ENCODE assay signal across 8 mouse cellular contexts in the genomic region with DNA sequence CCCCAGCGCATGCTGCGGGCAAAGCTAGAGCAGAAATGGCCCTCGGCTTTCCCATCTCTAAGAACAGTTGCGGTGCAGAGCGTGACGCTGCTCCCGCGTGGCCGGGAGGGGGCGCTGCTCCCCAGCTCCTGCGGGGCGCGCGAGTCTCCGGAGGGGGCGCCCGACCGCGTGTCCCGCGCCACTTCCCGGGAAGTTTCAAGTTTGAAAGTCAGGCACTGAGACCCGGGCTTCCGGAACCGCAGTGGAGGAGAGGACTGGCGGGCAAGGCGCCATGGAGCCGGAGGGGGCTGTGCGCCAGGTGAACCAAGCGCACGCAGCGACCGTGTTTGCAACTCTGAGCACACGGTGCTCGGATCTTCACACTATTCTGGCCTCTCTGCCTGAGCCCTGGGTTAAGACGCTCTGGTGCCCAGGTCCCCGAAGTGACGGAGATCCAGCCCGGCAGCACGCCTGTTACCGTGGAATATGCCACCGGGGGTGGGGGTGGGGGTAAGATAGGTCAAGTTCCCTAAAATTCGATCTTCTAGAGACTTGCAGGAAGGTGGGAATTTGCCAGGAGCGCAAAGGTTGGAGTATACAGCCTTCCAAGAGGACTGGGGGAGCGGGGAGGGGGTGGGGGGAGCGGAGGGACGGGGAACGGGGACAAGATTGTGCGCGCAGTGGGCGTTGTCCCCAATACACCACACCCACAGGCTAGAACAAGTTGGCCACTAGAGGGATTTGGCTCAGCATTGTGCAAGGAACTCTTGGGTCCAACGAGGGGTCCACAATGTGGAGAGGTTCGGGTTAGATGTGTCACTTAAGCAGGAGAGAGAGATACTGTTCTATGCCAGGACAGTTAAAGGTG. TPM values are rescaled to one million over a fixed set of nuclear protein-coding genes. Genes with fewer than 3 reads are reported as not detected.
A peak's percentile ranks its signal among the peaks of the same experiment; 100 is the strongest.
DNase-seq lines count a peak whose midpoint lies in the region; ATAC-seq lines count a peak whose summit lies in the region.

Gene Pkn3 (plus strand): TSS at position 183 of the 847 bp plus-strand sequence.

- no peak within 1 kb of the TSS for H3K27ac ChIP-seq in hindbrain, embryonic 16.5 days (ENCODE audit: low read depth, low read length)

- peak within 1 kb of the TSS; percentile 45 for H3K4me3 ChIP-seq in hindbrain, embryonic 16.5 days (ENCODE audit: low read length)

- intact Hi-C loops in left cerebral cortex, postnatal 25 days (cut with DNase I), result loop anchor here (2.0 kb wide), 1 partner anchor 85 kb away; no protein-coding TSS in a partner anchor

- peaks cover 8% of the 10 kb centered on the region; the same call in 1 of the 2 replicates for H3K4me1 ChIP-seq in hindbrain, embryonic 16.5 days (ENCODE audit: control insufficient read depth, insufficient read depth, low read depth, low read length)

- peak within 1 kb of the TSS; percentile 93 for H3K4me2 ChIP-seq in hindbrain, embryonic 16.5 days (ENCODE audit: low read length)

- peak; percentile 84 for ATAC-seq in hindbrain, embryonic 16.5 days
- ATAC-seq in megakaryocyte-erythroid progenitor cell, adult 5-6 weeks (replicated peaks; ENCODE audit: low FRiP score, low TSS enrichment, poor library complexity, severe bottlenecking), result peak; percentile 68

- H3K9ac ChIP-seq in hindbrain, embryonic 16.5 days (ENCODE audit: low read depth, low read length), result peak within 1 kb of the TSS; percentile 41

- WGBS in hindbrain, embryonic 16.5 days, result 1% methylated on average over 45 of the region's 53 CpGs

- H3K36me3 ChIP-seq in hindbrain, embryonic 16.5 days (ENCODE audit: control insufficient read depth, insufficient read depth, low read length), result peaks cover 6% of the 10 kb centered on the region; the same call in 1 of the 2 replicates

- H3K27me3 ChIP-seq in hindbrain, embryonic 16.5 days (replicated peaks; ENCODE audit: control insufficient read depth, insufficient read depth, low read length), result no peaks in the 10 kb centered on the region

- no peaks in the 10 kb centered on the region for H3K9me3 ChIP-seq in hindbrain, embryonic 16.5 days (ENCODE audit: control insufficient read depth, low read length)

- peak; percentile 74 for DNase-seq in adipocyte (ENCODE audit: low spot score)
- peak; percentile 81 to 89 for DNase-seq in cerebellum, postnatal 4 days (ENCODE audit: low spot score in 2 of 2)
- DNase-seq in gastrocnemius, adult 8-10 months (ENCODE audit: low spot score in 2 of 2), result peak; percentile 62 to 66
- peak; percentile 72 to 75 for DNase-seq in left cerebral cortex, postnatal 25 days (ENCODE audit: low spot score in 2 of 2)
- DNase-seq in right cerebral cortex, postnatal 10 days (ENCODE audit: low spot score in 2 of 2), result peak; percentile 81 to 85
- peak; percentile 88 for DNase-seq in urinary bladder, postnatal 25 days (ENCODE audit: low spot score)

RNA-seq across cellular contexts. Expression of gene Pkn3, which starts in this region (rescaled TPM):
- total RNA-seq in gastrocnemius, adult 8-10 months (2022), result 1 to 10 TPM; 2.1 to 3.2 (median 2.7) TPM
- polyA plus RNA-seq in hindbrain, embryonic 16.5 days (2015; fragmentation: Nextera tagmentation; extraction: Ambion mirVana), result 1.6 and 2.1 TPM in 2 replicates
- 1 to 10 TPM; 1.6 to 2.4 TPM for total RNA-seq in left cerebral cortex, postnatal 25 days (2021)
- 6.9 and 11.7 TPM in 2 replicates for total RNA-seq in megakaryocyte-erythroid progenitor cell, adult 5-6 weeks (2014; fragmentation: Nextera tagmentation)
- 2.4 and 3.9 TPM in 2 replicates for total RNA-seq in megakaryocyte-erythroid progenitor cell, adult 5-6 weeks (2017)
